Mouse (Mus musculus) kidney, adult 2 months (tissue): ENCODE measurements around the gene Sh3bgrl.

Source experiments
- CTCF ChIP-seq: fragments of 200-500 bp; conservative IDR thresholded peaks from 2 replicates; pipeline ENCODE4 v1.5.1; 2011; ENCODE audit warnings: low read depth, mild to moderate bottlenecking, control low read depth, low read length, moderate library complexity, mixed read lengths; ENCODE audit not compliant: insufficient read depth, insufficient read length
- POLR2A ChIP-seq: fragments of 200-500 bp; IDR thresholded peaks from one replicate; pipeline ENCODE4 v1.6.1; 2011; ENCODE audit warnings: low read depth, low read length, control low read depth

- no peak for TF ChIP-seq POLR2A
- TF ChIP-seq CTCF: no peak
Observed at GRCm38 (mm10) chrX:109133500-109133899, 38.3 kb downstream of the Sh3bgrl start.
